Mouse (Mus musculus): ENCODE measurements around the gene C1ql1. TPM values are rescaled to one million over a fixed set of nuclear protein-coding genes. Genes with fewer than 3 reads are reported as not detected.

The C1ql1 gene
- polyA plus RNA-seq, 1 experiment = 0.80 TPM

- Histone ChIP-seq H3K36me3 (ENCODE audit: control insufficient read depth, insufficient read depth, low read length) (no peaks in the 10 kb centered on the region), H3K27ac (ENCODE audit: control insufficient read depth, insufficient read depth, low read depth, low read length) (no peak overlapping the region), H3K27me3 (ENCODE audit: control insufficient read depth, insufficient read depth, low read length) (no peaks in the 10 kb centered on the region), H3K4me1 (ENCODE audit: control insufficient read depth, insufficient read depth, low read length) (peaks cover 6% of the 10 kb centered on the region), H3K4me3 (ENCODE audit: control insufficient read depth, low read depth, low read length) (no peak overlapping the region)
- TF ChIP-seq CTCF (IDR thresholded peaks at IDR 0.05; ENCODE audit: control insufficient read depth, insufficient read depth, insufficient replicate concordance, low read depth, low read length) (no peak), POLR2A (IDR thresholded peaks at IDR 0.05; ENCODE audit: control insufficient read depth, low read depth, low read length) (no peak)
These were observed 11.9 kb upstream of the C1ql1 start for GRCm38 (mm10) chr11:102958431-102958830.

- H3K27me3 ChIP-seq (ENCODE audit: control insufficient read depth, insufficient read depth, low read length) = no peaks in the 10 kb centered on the region
- TF ChIP-seq CTCF (IDR thresholded peaks at IDR 0.05; ENCODE audit: control insufficient read depth, insufficient read depth, insufficient replicate concordance, low read depth, low read length) (no peak), POLR2A (IDR thresholded peaks at IDR 0.05; ENCODE audit: control insufficient read depth, low read depth, low read length) (no peak)
- H3K36me3 ChIP-seq (ENCODE audit: control insufficient read depth, insufficient read depth, low read length) = no peaks in the 10 kb centered on the region
- no peak overlapping the region for H3K27ac ChIP-seq (ENCODE audit: control insufficient read depth, insufficient read depth, low read depth, low read length)
- no peak overlapping the region for H3K4me3 ChIP-seq (ENCODE audit: control insufficient read depth, low read depth, low read length)
- no peaks in the 10 kb centered on the region for H3K4me1 ChIP-seq (ENCODE audit: control insufficient read depth, insufficient read depth, low read length)
These were observed 11.2 kb upstream of the C1ql1 start for GRCm38 (mm10) chr11:102957692-102958091.

- no peaks in the 10 kb centered on the region for H3K4me1 ChIP-seq (ENCODE audit: control insufficient read depth, insufficient read depth, low read length)
- TF ChIP-seq POLR2A (IDR thresholded peaks at IDR 0.05; ENCODE audit: control insufficient read depth, low read depth, low read length) (no peak), CTCF (IDR thresholded peaks at IDR 0.05; ENCODE audit: control insufficient read depth, insufficient read depth, insufficient replicate concordance, low read depth, low read length) (no peak)
- H3K36me3 ChIP-seq (ENCODE audit: control insufficient read depth, insufficient read depth, low read length) = no peaks in the 10 kb centered on the region
- no peak overlapping the region for H3K27ac ChIP-seq (ENCODE audit: control insufficient read depth, insufficient read depth, low read depth, low read length)
- H3K27me3 ChIP-seq (ENCODE audit: control insufficient read depth, insufficient read depth, low read length) = no peaks in the 10 kb centered on the region
- no peak overlapping the region for H3K4me3 ChIP-seq (ENCODE audit: control insufficient read depth, low read depth, low read length)
These were observed 10.6 kb upstream of the C1ql1 start for GRCm38 (mm10) chr11:102956962-102957614.

DNA sequence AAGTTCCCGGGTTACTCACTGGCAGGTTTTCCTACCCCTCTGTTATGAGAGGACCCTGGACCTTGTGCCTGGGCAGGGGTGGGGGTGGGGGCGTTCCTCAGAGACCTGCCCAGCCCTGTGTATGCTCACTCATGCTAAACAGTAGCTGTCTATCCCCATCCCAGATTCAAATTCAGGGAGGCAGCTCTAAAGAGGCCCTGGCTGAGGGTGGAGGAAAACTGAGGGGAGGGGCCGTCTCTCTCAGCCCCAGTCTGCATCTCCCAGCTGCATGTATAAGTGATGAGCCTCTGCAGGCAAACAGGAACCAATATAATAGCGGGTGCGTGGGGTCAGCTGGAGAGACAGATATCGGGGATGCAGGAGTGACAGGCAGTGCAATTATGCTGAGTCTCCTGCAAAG, 6.4 kb upstream of the C1ql1 start:
- Histone ChIP-seq H3K4me3 (ENCODE audit: control insufficient read depth, low read depth, low read length) (no peak overlapping the region), H3K27ac (ENCODE audit: control insufficient read depth, insufficient read depth, low read depth, low read length) (no peak overlapping the region), H3K27me3 (ENCODE audit: control insufficient read depth, insufficient read depth, low read length) (no peaks in the 10 kb centered on the region; the same call in 1 of the 2 replicates), H3K36me3 (ENCODE audit: control insufficient read depth, insufficient read depth, low read length) (no peaks in the 10 kb centered on the region), H3K4me1 (ENCODE audit: control insufficient read depth, insufficient read depth, low read length) (peaks cover 8% of the 10 kb centered on the region)
- TF ChIP-seq CTCF (IDR thresholded peaks at IDR 0.05; ENCODE audit: control insufficient read depth, insufficient read depth, insufficient replicate concordance, low read depth, low read length) = no peak

DNA sequence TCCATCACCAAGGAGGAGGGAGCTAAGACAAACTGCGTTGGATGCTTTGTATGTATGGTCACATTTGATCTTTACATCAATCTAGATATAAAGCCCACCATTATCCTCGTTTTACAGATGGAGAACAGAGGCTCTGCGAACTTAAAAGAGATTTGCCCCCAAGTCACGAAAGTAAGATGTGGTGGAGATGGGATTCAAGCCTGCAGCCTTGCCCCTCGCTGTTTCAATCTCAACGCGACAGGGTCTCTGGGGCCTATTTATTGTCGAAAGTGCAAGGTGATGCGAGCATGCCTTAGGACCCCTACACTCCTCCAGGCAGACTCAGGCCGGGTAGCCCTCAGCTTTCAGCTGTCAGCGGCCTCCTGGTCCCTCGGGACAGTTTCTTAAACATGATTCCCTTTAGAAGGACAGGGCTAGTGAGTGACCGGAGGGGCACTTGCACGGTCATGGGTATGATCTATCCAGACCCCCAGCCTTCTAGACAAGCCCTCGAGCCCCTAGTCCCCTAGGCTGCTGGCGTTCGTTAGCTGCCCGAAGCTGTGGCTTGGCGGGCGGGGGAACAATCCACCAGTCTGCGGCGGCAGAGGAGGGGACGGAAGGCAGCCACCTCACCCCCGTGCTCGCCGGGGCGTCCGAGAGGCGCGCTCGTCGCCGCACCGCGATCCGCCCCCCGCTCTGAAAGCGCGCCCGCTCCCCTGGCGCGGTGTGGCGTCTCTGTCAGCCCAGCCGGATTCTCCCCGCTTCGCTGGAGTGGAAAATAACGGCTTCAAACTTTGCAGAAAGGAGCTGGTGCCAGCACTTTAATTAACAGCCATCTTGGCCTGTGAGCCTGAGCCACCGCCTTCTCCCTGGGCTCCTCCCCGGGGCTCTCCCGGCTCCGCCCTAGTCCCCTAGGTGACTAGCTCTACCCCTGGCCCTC, 1.8 kb upstream of the C1ql1 start:
- H3K27ac ChIP-seq (ENCODE audit: control insufficient read depth, insufficient read depth, low read depth, low read length) = no peak overlapping the region
- TF ChIP-seq POLR2A (IDR thresholded peaks at IDR 0.05; ENCODE audit: control insufficient read depth, low read depth, low read length) (no peak), CTCF (IDR thresholded peaks at IDR 0.05; ENCODE audit: control insufficient read depth, insufficient read depth, insufficient replicate concordance, low read depth, low read length) (no peak)
- H3K27me3 ChIP-seq (ENCODE audit: control insufficient read depth, insufficient read depth, low read length) = no peaks in the 10 kb centered on the region; the same call in none of the 2 replicates
- peaks cover 16% of the 10 kb centered on the region for H3K4me1 ChIP-seq (ENCODE audit: control insufficient read depth, insufficient read depth, low read length)
- no peaks in the 10 kb centered on the region for H3K36me3 ChIP-seq (ENCODE audit: control insufficient read depth, insufficient read depth, low read length)
- peak overlapping the region; percentile 43 for H3K4me3 ChIP-seq (ENCODE audit: control insufficient read depth, low read depth, low read length)

DNA sequence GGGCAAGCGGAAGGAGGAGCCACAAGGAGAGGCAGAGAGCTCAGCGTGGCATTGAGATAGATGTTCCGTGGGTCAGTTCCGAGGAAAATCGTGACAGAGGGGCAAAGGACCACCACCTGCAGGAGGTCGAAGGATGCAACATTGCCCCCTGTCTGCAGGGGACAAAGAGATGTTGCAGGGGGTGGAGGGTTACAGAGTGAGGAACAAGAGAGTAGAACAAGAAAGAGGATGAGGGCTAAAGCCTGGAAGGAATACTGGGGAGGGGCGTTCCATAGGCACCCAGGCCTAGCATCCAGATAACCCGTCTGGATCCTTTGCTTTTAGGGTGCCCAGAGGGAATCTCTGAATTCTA, 480 bp upstream of the C1ql1 start:
- peaks cover 16% of the 10 kb centered on the region for H3K4me1 ChIP-seq (ENCODE audit: control insufficient read depth, insufficient read depth, low read length)
- no peak overlapping the region for H3K27ac ChIP-seq (ENCODE audit: control insufficient read depth, insufficient read depth, low read depth, low read length)
- H3K36me3 ChIP-seq (ENCODE audit: control insufficient read depth, insufficient read depth, low read length) = no peaks in the 10 kb centered on the region
- no peak for TF ChIP-seq CTCF (IDR thresholded peaks at IDR 0.05; ENCODE audit: control insufficient read depth, insufficient read depth, insufficient replicate concordance, low read depth, low read length)
- TF ChIP-seq POLR2A (IDR thresholded peaks at IDR 0.05; ENCODE audit: control insufficient read depth, low read depth, low read length) = no peak
- H3K27me3 ChIP-seq (ENCODE audit: control insufficient read depth, insufficient read depth, low read length) = no peaks in the 10 kb centered on the region; the same call in none of the 2 replicates
- H3K4me3 ChIP-seq (ENCODE audit: control insufficient read depth, low read depth, low read length) = peak overlapping the region; percentile 30; the same call in 1 of the 2 replicates
